Mouse (Mus musculus) midbrain, embryonic 14.5 days (tissue): Measurements from ENCODE around the gene Ccdc106. TPM values are rescaled to one million over a fixed set of nuclear protein-coding genes. Genes with fewer than 3 reads are reported as not detected.

ENCODE experiments used
- ATAC-seq: fragments of 200-750 bp; cut with Nextera tagmentation; 2 replicates; pipeline ENCODE4 v1.8.0; 2017; ENCODE audit warnings: moderate number of reproducible peaks, moderate library complexity; ENCODE audit not compliant: low FRiP score, low TSS enrichment
- DNase-seq: peaks from one replicate; pipeline ENCODE4 v3.0.0-alpha.2; 2015
- H3K27ac ChIP-seq: fragments of 300-500 bp; sonication (generic); replicated peaks from 2 replicates; pipeline ENCODE4 v1.5.1; 2014; ENCODE audit warnings: mild to moderate bottlenecking, low read depth, low read length, moderate library complexity
- H3K27me3 ChIP-seq: fragments of 300-500 bp; sonication (generic); 2 replicates; pipeline ENCODE4 v1.6.1; 2014; ENCODE audit warnings: low read length, control low read depth, mixed read lengths; ENCODE audit not compliant: control insufficient read depth, insufficient read depth
- H3K36me3 ChIP-seq: fragments of 300-500 bp; sonication (generic); 2 replicates; pipeline ENCODE4 v1.6.1; 2014; ENCODE audit warnings: low read length, control low read depth; ENCODE audit not compliant: control insufficient read depth, insufficient read depth
- H3K4me1 ChIP-seq: fragments of 300-500 bp; sonication (generic); 2 replicates; pipeline ENCODE4 v1.6.1; 2014; ENCODE audit warnings: mild to moderate bottlenecking, antibody characterized with exemption, low read length, control low read depth; ENCODE audit not compliant: control insufficient read depth, insufficient read depth
- H3K4me2 ChIP-seq: fragments of 300-500 bp; sonication (generic); 2 replicates; pipeline ENCODE4 v1.6.1; 2014; ENCODE audit warnings: mild to moderate bottlenecking, low read length, moderate library complexity
- H3K4me3 ChIP-seq: fragments of 300-500 bp; sonication (generic); replicated peaks from 2 replicates; pipeline ENCODE4 v1.5.1; 2014; ENCODE audit warnings: low read depth, low read length
- H3K9ac ChIP-seq: fragments of 300-500 bp; sonication (generic); replicated peaks from 2 replicates; pipeline ENCODE4 v1.6.1; 2014; ENCODE audit warnings: mild to moderate bottlenecking, low read length, moderate library complexity
- H3K9me3 ChIP-seq: fragments of 300-500 bp; sonication (generic); 2 replicates; pipeline ENCODE4 v1.6.1; 2016; ENCODE audit warnings: low read length, control low read depth, mixed read lengths; ENCODE audit not compliant: control insufficient read depth
- WGBS: fragments of 180-500 bp; shearing (Covaris S2); extraction: QIAGEN DNeasy Blood & Tissue Kit; methylation state at CpG from one replicate; pipeline ENCODE4 v1.1.7; 2014; 5-methylcytosine and 5-hydroxymethylcytosine counted together
- polyA plus RNA-seq: library from polyadenylated mRNA; unstranded; fragments of >200 nt; fragmentation: Nextera tagmentation; extraction: Ambion mirVana; gene quantifications from 2 replicates; pipeline ENCODE4 v1.2.1, GENCODE M21; 2014

The Ccdc106 gene
- polyA plus RNA-seq, 1 experiment from 2014 or later: 47.0 TPM

DNA sequence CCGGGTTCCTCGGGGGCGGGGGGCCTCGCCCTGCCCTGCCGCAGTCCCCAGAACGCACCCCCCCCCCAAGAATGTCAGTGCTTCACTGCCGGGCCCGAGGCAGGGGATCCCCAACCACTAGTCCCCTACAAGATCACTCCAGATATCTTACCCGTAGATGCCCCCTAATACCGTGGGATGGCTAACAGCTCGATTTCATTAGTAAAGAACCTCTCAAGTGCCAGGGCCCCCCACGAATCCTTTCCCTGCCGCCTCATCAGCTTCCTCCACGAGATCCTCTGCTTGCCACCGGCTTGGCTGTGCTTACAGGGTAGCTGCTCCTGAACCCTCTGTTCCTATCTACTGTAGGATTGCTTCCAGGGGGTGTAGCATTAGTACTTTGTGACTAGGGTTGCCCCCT, 332 bp downstream of the Ccdc106 start:
- H3K9ac ChIP-seq: peak overlapping the region; percentile 95
- DNase-seq (peak; percentile 43), ATAC-seq (0 out of 2 replicates have a peak, but pooled peaks have one; percentile 4)
- H3K4me2 ChIP-seq: peak overlapping the region; percentile 76
- peak overlapping the region; percentile 92 for H3K27ac ChIP-seq
- no peaks in the 10 kb centered on the region for H3K9me3 ChIP-seq
- H3K36me3 ChIP-seq: peaks cover 23% of the 10 kb centered on the region
- H3K4me1 ChIP-seq: peaks cover 12% of the 10 kb centered on the region
- WGBS: under 1% methylated on average over 15 of the region's 15 CpGs
- no peaks in the 10 kb centered on the region for H3K27me3 ChIP-seq
- peak overlapping the region; percentile 71 for H3K4me3 ChIP-seq

- Histone ChIP-seq H3K4me3 (peak overlapping the region; percentile 71), H3K9ac (peak overlapping the region; percentile 95), H3K4me1 (peaks cover 12% of the 10 kb centered on the region), H3K4me2 (peak overlapping the region; percentile 76), H3K36me3 (peaks cover 26% of the 10 kb centered on the region), H3K27me3 (no peaks in the 10 kb centered on the region), H3K27ac (no peak overlapping the region; the same call in 1 of the 2 replicates), H3K9me3 (no peaks in the 10 kb centered on the region)
- WGBS: 50% methylated on average over 5 of the region's 5 CpGs
- ATAC-seq: no peak
- no peak for DNase-seq
Observed at GRCm38 (mm10) chr7:5021197-5021596, 844 bp downstream of the Ccdc106 start.

DNA sequence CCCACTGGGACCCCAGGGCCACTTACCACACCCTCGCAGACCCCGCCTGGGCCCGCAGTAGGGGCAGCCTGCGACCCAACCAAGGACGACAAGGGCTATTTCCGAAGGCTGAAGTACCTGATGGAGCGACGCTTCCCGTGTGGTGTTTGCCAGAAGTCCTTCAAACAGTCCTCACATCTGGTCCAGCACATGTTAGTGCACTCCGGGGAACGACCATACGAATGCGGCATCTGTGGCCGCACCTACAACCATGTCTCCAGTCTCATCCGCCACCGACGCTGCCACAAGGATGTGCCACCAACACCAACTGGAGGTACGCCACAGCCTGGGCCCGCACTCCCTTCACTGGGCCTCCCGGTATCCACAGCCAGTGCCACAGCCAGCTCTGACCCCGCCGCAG, 9.2 kb downstream of the Ccdc106 start:
- Histone ChIP-seq H3K4me1 (no peaks in the 10 kb centered on the region), H3K9ac (no peak overlapping the region), H3K9me3 (peaks cover 23% of the 10 kb centered on the region), H3K27ac (no peak overlapping the region), H3K36me3 (peaks cover 76% of the 10 kb centered on the region), H3K4me3 (no peak overlapping the region), H3K27me3 (no peaks in the 10 kb centered on the region), H3K4me2 (no peak overlapping the region)
- DNase-seq (no peak), ATAC-seq (no peak)
- WGBS: 95% methylated on average over 22 of the region's 22 CpGs

DNA sequence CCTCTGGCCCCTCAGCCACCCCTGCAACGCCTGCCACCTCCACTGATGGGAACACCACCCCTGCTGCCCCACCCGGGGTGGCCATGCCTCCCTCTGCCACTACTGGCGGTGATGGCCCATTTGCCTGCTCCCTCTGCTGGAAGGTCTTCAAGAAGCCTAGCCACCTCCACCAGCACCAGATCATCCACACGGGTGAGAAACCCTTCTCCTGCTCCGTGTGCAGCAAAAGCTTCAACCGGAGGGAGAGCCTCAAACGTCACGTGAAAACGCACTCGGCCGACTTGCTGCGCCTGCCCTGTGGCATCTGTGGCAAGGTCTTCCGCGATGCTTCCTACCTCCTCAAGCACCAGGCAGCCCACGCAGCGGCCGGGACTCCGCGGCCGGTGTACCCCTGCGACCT, 9.6 kb downstream of the Ccdc106 start:
- H3K9me3 ChIP-seq: peaks cover 23% of the 10 kb centered on the region
- 94% methylated on average over 21 of the region's 21 CpGs for WGBS
- H3K9ac ChIP-seq: no peak overlapping the region
- H3K4me2 ChIP-seq: no peak overlapping the region
- ATAC-seq: no peak
- H3K36me3 ChIP-seq: peaks cover 78% of the 10 kb centered on the region
- H3K4me3 ChIP-seq: no peak overlapping the region
- H3K27me3 ChIP-seq: no peaks in the 10 kb centered on the region
- H3K27ac ChIP-seq: no peak overlapping the region
- H3K4me1 ChIP-seq: no peaks in the 10 kb centered on the region
- DNase-seq: no peak

- Histone ChIP-seq H3K27ac (no peak overlapping the region), H3K27me3 (no peaks in the 10 kb centered on the region), H3K36me3 (peaks cover 85% of the 10 kb centered on the region), H3K9ac (no peak overlapping the region), H3K9me3 (peaks cover 23% of the 10 kb centered on the region), H3K4me2 (no peak overlapping the region), H3K4me3 (no peak overlapping the region), H3K4me1 (no peaks in the 10 kb centered on the region)
- DNase-seq (no peak), ATAC-seq (no peak)
- 88% methylated on average over 63 of the region's 63 CpGs for WGBS
Observed at GRCm38 (mm10) chr7:5030554-5031275, 10.4 kb downstream of the Ccdc106 start.

DNA sequence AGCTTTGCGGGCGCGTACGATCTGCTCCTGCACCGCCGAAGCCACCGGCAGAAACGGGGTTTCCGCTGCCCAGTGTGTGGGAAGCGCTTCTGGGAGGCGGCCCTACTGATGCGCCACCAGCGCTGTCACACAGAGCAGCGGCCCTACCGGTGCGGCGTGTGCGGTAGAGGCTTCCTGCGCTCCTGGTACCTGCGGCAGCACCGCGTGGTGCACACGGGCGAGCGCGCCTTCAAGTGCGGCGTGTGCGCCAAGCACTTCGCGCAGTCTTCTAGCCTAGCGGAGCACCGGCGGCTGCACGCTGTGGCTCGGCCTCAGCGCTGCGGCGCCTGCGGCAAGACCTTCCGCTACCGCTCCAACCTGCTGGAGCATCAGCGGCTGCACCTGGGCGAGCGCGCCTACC, 11.1 kb downstream of the Ccdc106 start:
- peaks cover 23% of the 10 kb centered on the region for H3K9me3 ChIP-seq
- 80% methylated on average over 46 of the region's 46 CpGs for WGBS
- H3K27ac ChIP-seq: no peak overlapping the region
- H3K4me2 ChIP-seq: no peak overlapping the region
- no peaks in the 10 kb centered on the region for H3K4me1 ChIP-seq
- peaks cover 88% of the 10 kb centered on the region for H3K36me3 ChIP-seq
- no peak overlapping the region for H3K9ac ChIP-seq
- no peak overlapping the region for H3K4me3 ChIP-seq
- ATAC-seq: no peak
- DNase-seq: no peak
- H3K27me3 ChIP-seq: no peaks in the 10 kb centered on the region

DNA sequence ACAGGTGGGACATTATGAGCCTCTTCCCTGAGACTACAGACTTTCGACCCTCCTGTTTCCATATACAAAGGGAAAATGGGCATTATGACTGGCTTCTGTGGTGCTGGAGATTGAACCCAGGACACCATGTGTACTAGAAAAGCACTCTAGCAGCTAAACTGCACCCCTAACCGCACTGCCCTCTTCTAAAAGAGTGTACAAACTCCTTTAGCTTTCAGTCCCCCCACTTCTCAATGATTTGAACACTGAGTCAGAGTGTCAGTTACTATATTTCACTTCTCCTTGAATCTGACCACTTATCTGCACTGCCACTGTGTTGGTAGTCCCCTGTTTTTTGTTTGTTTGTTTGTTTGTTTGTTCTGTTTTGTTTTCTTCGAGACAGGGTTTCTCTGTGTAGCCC, 13.5 kb downstream of the Ccdc106 start, which contains the start of gene 4632433K11Rik:
TSS of gene 4632433K11Rik (plus strand) at position 301 of the 400 bp plus-strand sequence.
- H3K4me1 ChIP-seq: 0 out of 2 replicates have a peak, but pooled peaks cover 4% of the 10 kb centered on the region
- no peaks in the 10 kb centered on the region for H3K27me3 ChIP-seq
- no peak within 1 kb of the TSS for H3K9ac ChIP-seq
- peaks cover 23% of the 10 kb centered on the region for H3K9me3 ChIP-seq
- peaks cover 75% of the 10 kb centered on the region for H3K36me3 ChIP-seq
- DNase-seq (no peak), ATAC-seq (no peak)
- WGBS: 95% methylated on average over 3 of the region's 3 CpGs
- no peak within 1 kb of the TSS for H3K4me3 ChIP-seq
- no peak within 1 kb of the TSS for H3K27ac ChIP-seq
- no peak within 1 kb of the TSS for H3K4me2 ChIP-seq

DNA sequence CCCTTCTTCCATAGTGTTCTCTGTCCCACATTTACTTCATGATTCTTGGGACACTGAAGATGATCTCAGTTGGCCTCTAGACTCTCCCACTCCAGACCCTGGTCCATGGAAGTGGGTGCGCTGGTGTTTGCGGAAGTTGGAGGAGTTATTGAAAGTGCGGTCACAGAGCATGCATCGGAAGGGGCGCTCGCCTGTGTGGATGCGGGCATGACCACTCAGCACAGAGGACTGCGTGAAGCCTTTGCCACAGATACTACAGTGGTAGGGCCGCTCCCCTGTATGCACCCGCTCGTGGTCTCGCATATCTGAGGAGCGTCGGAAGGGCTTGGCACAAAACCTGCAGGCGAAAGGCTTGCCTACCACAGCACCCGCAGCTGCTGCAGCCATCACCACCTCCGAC, 15.3 kb downstream of the Ccdc106 start:
- DNase-seq (no peak), ATAC-seq (no peak)
- H3K36me3 ChIP-seq: peaks cover 57% of the 10 kb centered on the region
- 0 out of 2 replicates have a peak, but pooled peaks cover 10% of the 10 kb centered on the region for H3K4me1 ChIP-seq
- peaks cover 13% of the 10 kb centered on the region for H3K9me3 ChIP-seq
- no peak overlapping the region for H3K4me3 ChIP-seq
- no peak overlapping the region for H3K27ac ChIP-seq
- no peaks in the 10 kb centered on the region for H3K27me3 ChIP-seq
- H3K9ac ChIP-seq: no peak overlapping the region
- WGBS: 96% methylated on average over 17 of the region's 17 CpGs
- no peak overlapping the region for H3K4me2 ChIP-seq

- ATAC-seq: no peak
- no peak for DNase-seq
- Histone ChIP-seq H3K9ac (no peak overlapping the region), H3K4me1 (0 out of 2 replicates have a peak, but pooled peaks cover 10% of the 10 kb centered on the region), H3K4me3 (no peak overlapping the region), H3K27ac (no peak overlapping the region), H3K4me2 (no peak overlapping the region), H3K36me3 (peaks cover 52% of the 10 kb centered on the region), H3K27me3 (no peaks in the 10 kb centered on the region), H3K9me3 (peaks cover 8% of the 10 kb centered on the region)
- WGBS: 95% methylated on average over 9 of the region's 9 CpGs
Observed at GRCm38 (mm10) chr7:5036136-5036535, 15.8 kb downstream of the Ccdc106 start.
